Mouse (Mus musculus): ENCODE data around the gene Mrm3.

The Mrm3 gene

DNA sequence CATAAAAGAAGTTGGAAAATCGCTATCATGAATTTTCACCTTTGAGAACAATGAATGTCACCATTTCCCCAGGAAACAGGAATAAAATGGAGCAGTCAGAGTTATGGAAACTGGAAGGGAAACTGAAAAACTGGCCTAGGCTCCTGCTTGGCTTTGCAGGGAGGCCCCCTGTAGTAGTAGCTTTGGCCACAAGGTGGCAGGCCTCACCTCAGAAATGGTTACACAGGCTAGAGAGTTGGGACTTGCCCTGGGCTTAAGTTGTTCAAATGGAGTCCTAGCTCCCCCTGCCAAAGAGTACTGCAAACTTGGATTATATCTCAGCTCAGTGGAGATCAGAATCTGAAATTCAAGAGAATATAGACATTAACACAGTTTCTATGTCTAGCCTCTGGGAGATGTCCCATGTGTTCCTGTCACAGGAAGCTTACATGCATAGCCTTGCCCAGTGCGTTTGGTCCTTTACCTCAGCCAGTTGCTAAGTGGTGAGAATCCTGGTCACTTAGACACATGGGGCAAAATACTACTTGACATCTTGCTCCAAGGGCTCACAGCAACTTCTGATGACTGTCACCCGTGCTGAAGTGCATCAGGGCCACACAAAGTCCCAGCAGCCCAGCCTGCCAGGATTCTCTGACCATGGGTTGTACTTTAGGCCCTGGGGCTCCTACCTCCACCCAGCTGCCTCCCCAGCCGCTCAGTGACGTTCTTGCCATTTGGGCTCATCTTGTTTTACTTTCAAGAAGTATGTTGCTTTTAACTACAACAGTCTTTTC, 9.8 kb downstream of the Mrm3 start:
- DNase-seq (ENCODE audit: low read depth): peak; percentile 89

- DNase-seq (ENCODE audit: low read depth): no peak
Observed at GRCm38 (mm10) chr11:76253918-76254264, 10.4 kb downstream of the Mrm3 start.

DNA sequence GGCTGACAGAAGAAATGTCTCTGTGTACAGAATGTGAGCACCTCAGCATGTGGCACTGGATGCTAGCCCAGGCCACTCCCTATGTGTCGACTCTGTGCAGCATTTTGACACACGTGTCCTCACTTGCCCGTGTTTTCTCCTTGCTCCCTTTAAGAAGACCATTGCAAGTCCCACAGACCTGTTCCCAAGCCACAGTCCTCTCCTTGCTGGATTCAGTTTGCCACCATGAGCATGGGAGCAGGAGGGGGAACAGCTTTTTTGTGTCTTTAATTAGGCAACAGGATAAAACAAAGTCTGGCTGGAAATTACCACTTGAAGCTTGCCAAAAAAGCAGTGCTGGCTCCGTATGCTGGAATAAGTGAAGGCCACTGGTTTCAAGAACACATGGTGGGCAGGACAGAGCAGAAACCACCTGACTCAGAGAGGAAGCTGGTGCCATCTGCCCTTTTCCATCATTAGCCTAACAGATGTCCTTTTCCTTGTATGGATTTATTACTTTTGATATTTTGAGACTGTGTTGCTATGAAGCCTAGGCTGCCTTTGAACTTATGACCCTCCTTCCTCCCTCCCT, 12.0 kb downstream of the Mrm3 start:
- DNase-seq (ENCODE audit: low read depth): no peak

- DNase-seq (ENCODE audit: low read depth): no peak
Observed at GRCm38 (mm10) chr11:76256129-76256528, 12.6 kb downstream of the Mrm3 start.

GRCm38 (mm10) chr11:76257386-76257785, 13.9 kb downstream of the Mrm3 start:
- no peak for DNase-seq (ENCODE audit: low read depth)

DNA sequence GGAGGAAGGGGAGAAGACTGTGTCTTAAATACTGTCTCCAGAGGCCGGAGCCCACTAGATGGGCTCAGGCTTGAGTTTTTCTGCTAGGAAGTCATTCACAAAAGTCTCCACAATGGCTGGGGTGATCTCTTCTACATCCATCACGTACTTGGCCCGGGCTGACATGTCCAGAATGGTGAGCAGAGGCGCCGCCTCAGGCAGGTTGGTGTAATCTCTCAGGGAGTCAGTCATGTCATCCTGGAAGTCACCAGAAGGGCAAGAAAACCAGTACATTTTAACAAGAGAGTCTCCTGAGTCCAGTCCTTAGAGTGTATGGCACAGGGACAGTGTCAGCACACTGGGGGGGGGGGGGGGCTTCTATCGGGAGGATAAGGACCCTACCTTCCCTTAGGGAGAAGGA, 15.0 kb downstream of the Mrm3 start:
- DNase-seq (ENCODE audit: low read depth): no peak

DNA sequence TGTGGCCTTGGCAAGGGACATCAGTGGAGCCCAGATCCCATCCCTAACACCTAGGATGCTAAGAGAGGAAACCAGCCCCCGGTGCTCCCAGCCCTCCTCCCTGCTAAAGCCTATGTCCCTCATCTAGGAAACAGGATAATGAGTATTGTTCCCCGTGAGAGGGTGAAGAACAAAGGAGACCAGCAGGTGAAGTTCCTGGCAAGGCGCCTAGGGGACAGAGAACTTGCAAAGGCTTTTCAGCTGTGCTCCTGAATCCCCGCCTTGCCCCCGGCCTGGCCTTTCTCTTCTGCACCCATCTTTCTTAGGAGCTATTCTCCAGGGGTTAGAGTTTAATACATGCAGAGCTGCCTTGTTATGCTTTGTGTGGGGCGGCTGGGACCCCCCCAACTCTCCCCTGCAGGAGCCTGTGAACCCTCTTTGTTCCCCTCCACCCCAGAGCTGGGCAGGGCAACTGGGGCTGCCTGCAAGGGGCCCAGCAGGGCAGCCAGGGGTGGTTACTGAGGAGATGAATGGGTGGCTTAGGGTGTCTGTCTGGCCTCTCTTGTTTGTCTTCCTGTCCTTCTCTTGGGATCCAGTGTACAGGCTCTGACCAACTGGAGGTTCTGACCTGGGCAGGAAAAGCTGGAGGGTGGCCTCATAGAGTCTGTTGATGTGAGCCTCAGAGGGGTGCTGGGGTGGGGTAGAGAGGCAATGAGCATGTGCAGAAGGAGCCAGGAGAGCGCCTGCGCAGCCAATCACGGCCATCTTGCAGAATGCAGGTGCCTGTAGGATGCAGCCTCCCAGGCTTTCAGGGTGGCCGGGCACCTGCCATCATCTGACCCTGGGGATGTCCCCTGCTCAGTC, 16.9 kb downstream of the Mrm3 start:
- DNase-seq (ENCODE audit: low read depth): no peak

- peak; percentile 62 for DNase-seq (ENCODE audit: low read depth)
Observed at GRCm38 (mm10) chr11:76261224-76261623, 17.7 kb downstream of the Mrm3 start.

GRCm38 (mm10) chr11:76262611-76263351, 19.3 kb downstream of the Mrm3 start:
- DNase-seq (ENCODE audit: low read depth): no peak

- DNase-seq (ENCODE audit: low read depth): no peak
Observed at GRCm38 (mm10) chr11:76267550-76267949, 24.0 kb downstream of the Mrm3 start.

- DNase-seq (ENCODE audit: low read depth): no peak
Observed at GRCm38 (mm10) chr11:76268001-76268459, 24.5 kb downstream of the Mrm3 start.

GRCm38 (mm10) chr11:76268521-76269065, 25.1 kb downstream of the Mrm3 start:
- DNase-seq (ENCODE audit: low read depth): no peak

DNA sequence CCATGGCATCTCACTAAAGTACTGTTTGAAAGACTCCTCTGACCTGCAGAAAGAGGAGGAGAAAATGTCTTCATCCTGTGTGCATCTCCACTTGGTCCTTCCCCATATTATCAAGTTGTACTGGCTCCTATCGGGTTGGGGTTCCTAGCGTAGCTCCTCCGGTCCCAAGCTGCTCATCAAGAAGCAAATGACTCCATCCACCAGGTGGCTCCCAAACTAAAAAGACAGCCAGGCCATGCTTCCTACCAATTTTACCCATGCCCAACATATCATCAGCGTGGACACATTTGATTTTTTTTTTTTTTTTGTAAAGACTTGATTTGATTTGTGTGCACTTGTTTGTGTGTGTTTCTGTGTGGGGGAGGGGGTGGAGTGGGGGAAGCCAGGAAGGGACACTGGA, 28.9 kb downstream of the Mrm3 start:
- DNase-seq (ENCODE audit: low read depth): no peak

DNA sequence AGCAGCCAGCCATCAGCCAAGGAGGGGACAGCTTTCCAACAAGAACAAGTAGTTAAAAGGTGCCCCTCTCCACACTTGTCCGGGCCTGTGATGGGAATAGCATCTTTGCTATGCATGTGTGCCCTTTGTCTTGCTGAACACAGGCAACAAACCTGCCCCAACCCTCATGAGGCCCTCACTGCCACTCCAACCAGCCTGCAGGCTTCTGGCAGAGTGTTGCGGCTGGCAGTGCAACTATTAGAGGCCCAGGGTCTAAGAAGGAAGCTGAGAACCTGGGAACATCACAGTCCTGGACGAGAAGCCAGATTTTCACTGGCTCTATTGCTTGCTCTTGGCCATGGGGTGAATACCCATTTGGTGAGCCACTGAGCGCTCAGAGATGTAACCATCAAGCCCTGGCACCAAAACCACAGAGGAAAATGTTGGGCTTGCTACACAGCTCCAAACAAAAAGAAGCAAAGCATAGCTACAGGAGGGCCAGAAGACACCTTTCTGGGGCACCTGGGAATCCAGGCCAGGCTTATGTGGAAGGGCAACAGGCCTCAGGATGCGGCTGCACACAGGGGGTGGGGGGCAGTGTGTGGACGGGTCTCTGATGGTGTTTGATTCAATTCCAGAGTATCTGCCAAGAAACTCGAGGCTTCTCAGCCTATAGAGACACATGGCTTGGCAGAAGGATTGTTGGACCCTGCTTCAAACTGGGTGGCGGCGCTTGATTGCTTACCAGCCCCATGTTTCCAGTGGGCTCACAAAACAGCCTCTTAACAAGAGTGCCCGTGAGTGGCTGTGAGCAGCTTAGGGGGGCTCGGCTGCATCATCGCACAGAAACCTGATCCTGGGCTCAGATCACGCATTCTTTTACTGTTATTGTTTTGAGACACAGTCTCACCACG, 35.7 kb downstream of the Mrm3 start:
- no peak for DNase-seq (ENCODE audit: low read depth)

DNA sequence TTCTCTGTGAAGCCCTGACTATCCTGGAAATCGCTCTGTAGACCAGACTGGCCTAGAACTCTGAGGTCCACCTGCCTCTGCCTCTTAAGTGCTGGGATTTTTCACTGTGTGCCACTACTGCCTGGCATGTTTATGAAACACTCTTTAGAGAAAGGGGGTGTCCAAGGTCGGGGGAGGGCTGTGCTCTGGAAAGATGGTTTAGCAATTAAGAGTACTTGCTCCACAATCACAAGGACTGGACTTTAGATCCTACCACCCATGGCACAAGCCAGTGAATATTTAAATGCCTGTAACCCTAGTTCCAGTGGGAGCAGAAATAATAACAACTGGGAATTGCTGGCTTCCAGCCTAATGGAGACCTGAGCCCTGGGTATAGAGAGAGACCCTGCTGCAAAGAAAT, 36.5 kb downstream of the Mrm3 start:
- no peak for DNase-seq (ENCODE audit: low read depth)

DNA sequence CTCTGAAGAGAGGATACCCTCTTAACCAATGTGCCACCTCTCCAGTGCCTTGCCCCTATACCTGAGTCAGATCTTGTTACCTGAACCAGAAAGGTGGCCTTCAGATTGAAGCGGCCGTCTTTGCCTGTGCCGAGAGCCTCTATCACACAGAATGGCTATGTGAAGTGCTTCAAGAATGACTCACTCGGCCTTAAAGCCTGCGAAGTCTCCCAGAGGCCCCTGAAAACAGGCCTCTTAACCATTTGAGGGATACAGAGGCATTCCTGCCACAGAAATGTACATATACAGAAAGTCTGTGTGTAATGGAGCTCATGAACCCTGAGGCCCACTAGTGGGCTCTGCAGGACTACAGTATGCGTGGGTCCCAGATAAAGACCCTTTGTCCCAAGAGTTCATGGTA, 40.3 kb downstream of the Mrm3 start:
- no peak for DNase-seq (ENCODE audit: low read depth)

DNA sequence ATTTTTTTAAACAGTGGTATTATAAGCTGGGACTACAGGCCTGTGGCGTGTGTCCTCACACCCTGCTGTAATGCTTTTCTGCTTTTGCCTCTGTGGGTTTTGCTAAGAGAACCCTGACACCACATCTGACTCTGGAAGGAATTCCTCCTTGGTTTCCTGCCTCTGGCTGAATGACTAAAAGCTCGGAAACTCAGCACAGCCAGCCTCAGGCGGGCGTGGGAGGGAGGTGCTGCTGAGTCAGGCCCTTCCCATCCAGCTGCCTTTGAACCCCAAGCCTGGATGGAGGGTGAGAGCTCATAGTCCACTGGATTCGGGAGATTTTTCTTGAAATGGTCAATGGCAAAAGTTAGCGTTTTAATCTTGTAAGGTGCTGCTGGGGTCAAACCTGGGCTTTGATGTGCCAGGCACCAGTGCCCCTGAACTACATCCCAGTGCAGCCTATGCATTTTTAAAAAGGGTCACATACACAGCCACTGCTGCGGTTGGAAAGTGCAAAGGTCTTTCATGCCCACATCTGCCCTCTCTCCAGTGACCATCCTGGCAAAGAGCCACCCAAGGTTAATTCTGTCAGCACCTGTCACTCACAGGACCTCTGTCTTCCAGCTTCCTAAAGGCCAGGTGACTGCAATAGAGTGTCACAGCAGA, 42.0 kb downstream of the Mrm3 start:
- DNase-seq (ENCODE audit: low read depth): no peak

GRCm38 (mm10) chr11:76286534-76287126, 43.1 kb downstream of the Mrm3 start:
- DNase-seq (ENCODE audit: low read depth): no peak

GRCm38 (mm10) chr11:76287301-76287700, 43.8 kb downstream of the Mrm3 start:
- DNase-seq (ENCODE audit: low read depth): no peak

DNA sequence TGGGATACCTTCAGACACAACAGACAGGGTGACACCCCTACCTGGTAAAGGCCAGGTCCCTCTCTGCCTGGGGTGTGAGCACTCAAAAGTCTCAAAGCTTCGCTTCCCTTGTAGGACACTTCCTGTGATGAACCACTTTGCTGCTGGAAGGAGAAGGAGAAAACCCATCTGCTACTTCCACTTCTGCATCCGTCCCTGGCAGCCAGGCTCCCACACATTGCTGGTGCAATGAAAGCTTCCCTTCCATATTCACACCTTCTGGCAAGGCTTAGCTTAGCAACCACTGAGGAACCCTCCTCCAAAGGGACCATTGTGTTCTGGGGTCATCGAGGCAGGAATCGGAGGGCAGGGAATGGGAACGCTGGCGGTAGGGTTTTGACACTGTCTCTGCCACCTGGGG, 45.1 kb downstream of the Mrm3 start:
- no peak for DNase-seq (ENCODE audit: low read depth)
